Mouse (Mus musculus) E14TG2a.4 (cell line): ENCODE data around the gene Etv5.

Experiments used
- CTCF ChIP-seq: conservative IDR thresholded peaks from 2 replicates; pipeline ENCODE4 v1.5.1; 2014; ENCODE audit warnings: low read length
- NANOG ChIP-seq: IDR thresholded peaks from 2 replicates; pipeline ENCODE4 v1.6.1; 2014; ENCODE audit warnings: borderline replicate concordance, low read length, mixed read lengths
- POU5F1 ChIP-seq: IDR thresholded peaks from 2 replicates; pipeline ENCODE4 v1.6.1; 2014; ENCODE audit warnings: low read length, borderline replicate concordance

DNA sequence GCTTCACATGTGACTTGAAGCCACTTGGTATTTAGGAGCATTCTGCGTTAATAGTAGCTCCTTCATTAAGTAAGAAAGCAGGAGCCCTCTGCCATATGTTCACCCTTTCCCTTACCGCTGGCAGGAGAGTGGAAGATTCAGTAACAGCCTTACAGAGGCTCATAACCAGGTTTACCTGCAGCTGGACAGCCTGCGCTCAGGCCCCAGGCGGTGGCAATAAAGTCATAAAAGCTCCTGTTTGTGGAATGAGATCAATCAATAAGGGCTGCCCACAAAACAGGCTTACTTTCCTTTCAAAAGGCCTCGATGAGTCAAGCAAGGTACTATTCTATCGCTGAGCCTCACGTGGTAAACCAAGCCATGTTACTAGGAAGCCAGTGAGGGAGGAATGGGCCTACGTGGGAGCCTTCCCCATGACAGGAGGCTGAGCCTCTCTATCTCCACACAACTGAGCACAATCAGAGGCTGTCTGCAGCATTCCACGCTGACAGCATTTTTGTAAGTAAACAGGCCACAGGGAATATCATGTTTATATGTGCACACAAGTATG is 49.1 kb downstream of the Etv5 start:
- no peak for TF ChIP-seq CTCF
- no peak for TF ChIP-seq NANOG
- no peak for TF ChIP-seq POU5F1
